Mouse (Mus musculus) gastrocnemius, postnatal 25 days (tissue): ENCODE measurements around the gene Shq1. TPM values are rescaled to one million over a fixed set of nuclear protein-coding genes. Genes with fewer than 3 reads are reported as not detected.
A peak's percentile ranks its signal among the peaks of the same experiment; 100 is the strongest.

Experiments used
- DNase-seq: peaks from one replicate; pipeline ENCODE4 v3.0.0; 2022
- total RNA-seq, 2 experiments: library from RNA; stranded (reverse); gene quantifications; 1 replicate in 1 of 2; 2 replicates in 1 of 2; pipeline ENCODE4 v1.2.3; 2021

Shq1 gene
- total RNA-seq, 2 experiments from 2014 or later = 1.7 to 1.9 TPM

GRCm38 (mm10) chr6:100668858-100669257, 2.1 kb downstream of the Shq1 start:
- DNase-seq = no peak

GRCm38 (mm10) chr6:100667644-100668043, 3.3 kb downstream of the Shq1 start:
- DNase-seq = no peak

GRCm38 (mm10) chr6:100662224-100662623, 8.7 kb downstream of the Shq1 start:
- DNase-seq = no peak

DNA sequence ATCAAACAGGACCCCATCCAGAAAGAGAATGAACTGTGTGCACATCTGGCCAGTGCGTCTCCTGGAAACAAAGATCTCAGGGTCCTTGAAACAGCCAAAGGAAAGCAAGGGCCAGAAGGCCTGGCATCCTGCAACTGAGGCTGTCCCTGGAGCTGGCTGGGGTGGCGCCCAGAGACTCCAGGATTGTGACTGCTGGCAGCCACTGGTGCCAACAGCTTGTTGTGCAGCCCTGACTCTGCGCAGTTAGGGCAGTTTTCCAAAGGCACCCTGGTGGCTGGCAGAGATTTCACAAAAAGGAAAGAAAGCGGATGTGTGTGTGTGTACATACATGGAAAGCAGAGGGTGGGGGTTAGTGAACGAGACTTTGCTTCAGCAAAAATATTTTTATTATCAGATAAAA, 10.6 kb downstream of the Shq1 start:
- peak; percentile 71 for DNase-seq

DNA sequence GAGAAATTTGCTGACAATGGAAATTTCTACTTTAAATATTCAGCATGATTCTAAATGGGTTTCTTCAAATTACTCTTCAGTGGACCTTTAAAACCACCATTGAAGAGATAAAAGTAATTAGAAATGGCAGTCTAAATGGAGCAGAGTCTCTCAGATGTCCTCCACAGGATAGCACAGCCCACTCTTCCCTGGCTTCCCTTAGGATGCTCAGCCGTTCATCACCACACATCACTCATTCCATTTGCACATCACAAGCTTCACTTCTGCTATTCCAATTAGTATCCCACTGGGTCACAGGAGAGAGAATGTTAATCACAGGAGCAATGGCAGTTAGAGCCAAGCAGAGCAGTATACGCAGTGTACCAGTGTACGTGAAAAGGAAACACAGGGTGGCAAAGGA, 18.4 kb downstream of the Shq1 start:
- no peak for DNase-seq

DNA sequence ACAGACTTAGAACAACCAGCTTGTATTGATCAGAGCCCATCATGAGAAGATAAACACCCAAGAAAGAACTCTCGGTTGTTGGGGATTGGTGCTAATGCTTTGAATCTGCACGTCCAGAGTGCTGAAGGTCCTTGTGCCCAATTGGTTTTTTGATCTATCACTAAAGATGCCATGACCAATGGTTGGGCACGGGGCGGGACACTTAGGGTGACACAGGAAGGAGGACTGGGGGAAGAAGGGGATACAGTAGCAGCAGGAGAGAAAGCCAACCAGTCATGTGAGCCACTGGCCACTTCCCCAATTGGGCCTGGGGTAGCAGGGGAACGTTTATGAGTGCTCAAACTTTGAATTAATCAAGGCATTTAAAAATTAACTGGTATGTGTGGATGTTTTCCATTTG, 23.8 kb downstream of the Shq1 start:
- no peak for DNase-seq

DNA sequence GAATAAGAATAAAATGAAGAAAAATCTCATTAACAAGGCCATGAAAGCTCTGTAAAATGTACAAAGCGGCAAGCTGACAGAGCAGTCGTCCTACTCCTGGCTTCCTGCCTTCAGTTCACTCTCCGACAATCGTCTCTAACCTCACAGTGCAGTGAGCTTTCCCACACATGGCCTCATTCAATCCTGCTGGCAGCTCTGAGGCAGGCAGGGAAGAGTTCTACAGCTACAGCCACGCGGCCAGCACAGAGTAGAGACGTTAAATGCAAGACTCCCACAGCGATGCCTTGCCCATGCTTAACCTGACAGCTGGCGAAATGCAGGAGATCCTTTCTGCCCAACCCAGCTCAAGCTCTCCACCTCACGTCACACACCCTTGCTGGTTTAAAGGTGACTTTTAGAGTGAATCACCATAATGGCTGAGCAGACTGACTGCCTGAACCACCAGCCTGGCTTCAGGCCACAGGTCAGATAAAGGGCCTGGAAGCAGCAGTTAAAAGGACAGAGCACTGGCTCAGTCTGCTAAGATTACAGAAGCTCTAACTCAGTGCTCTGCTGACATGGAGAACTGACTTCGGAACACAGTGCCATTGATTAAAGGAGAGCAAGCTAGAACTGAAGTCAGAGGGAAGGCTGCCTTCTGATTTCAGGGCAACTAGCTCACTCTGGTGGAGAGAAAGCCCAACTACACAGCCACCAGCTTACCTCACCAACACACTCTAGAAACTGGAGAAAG, 25.3 kb downstream of the Shq1 start:
- DNase-seq = peak; percentile 10

- peak; percentile 21 for DNase-seq
These were observed 26.3 kb downstream of the Shq1 start for GRCm38 (mm10) chr6:100644631-100645030.

- DNase-seq = no peak
These were observed 28.2 kb downstream of the Shq1 start for GRCm38 (mm10) chr6:100642786-100643185.

GRCm38 (mm10) chr6:100640591-100640990, 30.4 kb downstream of the Shq1 start:
- DNase-seq = no peak

GRCm38 (mm10) chr6:100629086-100629485, 41.9 kb downstream of the Shq1 start:
- DNase-seq = no peak

- no peak for DNase-seq
These were observed 42.7 kb downstream of the Shq1 start for GRCm38 (mm10) chr6:100628223-100628622.

- no peak for DNase-seq
These were observed 47.0 kb downstream of the Shq1 start for GRCm38 (mm10) chr6:100623922-100624321.

DNA sequence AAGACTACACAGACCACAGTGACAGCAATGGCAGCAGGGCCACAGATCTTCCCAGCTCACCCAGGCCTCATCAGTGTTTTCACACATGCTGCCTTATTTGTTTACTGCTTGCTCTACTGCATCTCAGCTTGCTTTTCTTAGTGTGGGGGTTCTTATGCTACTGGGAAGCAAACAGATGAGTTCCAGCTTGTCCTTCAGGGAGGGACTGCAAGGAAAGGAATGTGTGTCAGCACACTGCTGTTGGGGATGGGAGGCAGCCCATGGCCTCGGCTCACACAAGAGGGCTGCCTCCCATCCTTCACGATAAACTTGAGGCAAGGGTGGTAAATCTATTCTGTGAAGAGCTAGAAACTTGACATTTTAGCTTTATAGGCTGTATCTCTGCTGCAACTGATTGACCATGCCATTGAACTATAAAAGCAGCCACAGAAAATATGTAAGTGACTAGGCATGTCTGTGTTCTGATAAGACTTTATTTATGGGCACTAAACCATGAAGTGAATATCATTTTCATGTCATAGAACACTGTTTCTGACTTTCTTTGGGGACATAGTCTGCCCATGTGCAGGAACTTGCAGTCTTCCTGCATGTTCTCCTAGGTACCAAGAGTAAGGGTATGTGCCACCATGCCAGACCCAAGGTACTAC, 48.0 kb downstream of the Shq1 start:
- no peak for DNase-seq

- DNase-seq = no peak
These were observed 50.5 kb downstream of the Shq1 start for GRCm38 (mm10) chr6:100620411-100620810.

GRCm38 (mm10) chr6:100619309-100619708, 51.6 kb downstream of the Shq1 start:
- no peak for DNase-seq

- DNase-seq = no peak
These were observed 54.8 kb downstream of the Shq1 start for GRCm38 (mm10) chr6:100616133-100616532.

- no peak for DNase-seq
These were observed 57.2 kb downstream of the Shq1 start for GRCm38 (mm10) chr6:100613593-100614267.

- DNase-seq = no peak
These were observed 59.9 kb downstream of the Shq1 start for GRCm38 (mm10) chr6:100610897-100611575.

- DNase-seq = no peak
These were observed 60.8 kb downstream of the Shq1 start for GRCm38 (mm10) chr6:100610182-100610581.

GRCm38 (mm10) chr6:100609256-100609655, 61.7 kb downstream of the Shq1 start:
- no peak for DNase-seq

DNA sequence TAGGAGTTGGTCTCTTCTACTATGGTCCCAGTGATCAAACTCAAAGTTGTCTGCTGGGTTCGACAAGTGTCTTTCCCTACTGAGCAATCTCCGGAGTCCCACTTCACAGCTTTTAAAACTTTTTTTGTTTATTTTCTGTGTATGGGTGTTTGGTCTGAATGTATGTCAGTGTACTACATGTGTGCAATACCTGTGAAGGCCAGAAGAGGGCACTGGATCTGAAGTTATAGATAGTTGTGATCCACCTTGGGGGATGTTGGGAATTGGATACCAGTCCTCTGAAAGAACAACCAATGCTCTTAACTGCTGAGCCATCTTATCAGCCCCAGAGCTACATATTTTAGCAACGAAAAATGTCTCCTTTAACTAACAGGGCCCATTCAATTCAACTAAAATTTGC, 62.5 kb downstream of the Shq1 start:
- DNase-seq = no peak

DNA sequence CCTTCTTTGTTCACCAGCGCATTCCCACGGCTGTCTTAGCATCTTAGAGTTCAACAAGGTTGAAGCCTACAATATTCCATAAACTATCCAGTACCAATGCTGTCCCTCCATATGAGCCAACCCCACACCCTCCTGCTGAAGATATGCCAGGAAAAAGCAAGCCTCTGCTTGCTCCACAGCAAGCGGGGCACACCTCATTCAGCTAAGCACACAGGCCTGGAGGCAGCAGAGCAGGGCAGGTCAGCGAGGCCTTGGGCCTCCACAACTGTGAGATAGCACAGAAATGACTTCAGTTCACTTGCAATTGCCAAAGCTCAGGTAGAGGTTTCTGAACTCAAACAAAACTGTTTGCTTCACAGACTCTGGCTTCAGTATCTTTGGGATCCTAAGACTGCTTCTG, 64.2 kb downstream of the Shq1 start:
- no peak for DNase-seq
